Mouse (Mus musculus) midbrain, postnatal 0 days (tissue): Measurements from ENCODE around the gene Vti1a. TPM values are rescaled to one million over a fixed set of nuclear protein-coding genes. Genes with fewer than 3 reads are reported as not detected.
A peak's percentile ranks its signal among the peaks of the same experiment; 100 is the strongest.

ENCODE experiments used
- ATAC-seq: fragments of 200-750 bp; cut with Nextera tagmentation; 2 replicates; pipeline ENCODE4 v1.8.0; 2017; ENCODE audit warnings: moderate number of reproducible peaks, mild to moderate bottlenecking, moderate TSS enrichment, moderate library complexity; ENCODE audit not compliant: low FRiP score
- DNase-seq: peaks from one replicate; pipeline ENCODE4 v3.0.0-alpha.2; 2015; ENCODE audit warnings: low spot score
- H3K27ac ChIP-seq: fragments of 300-500 bp; sonication (generic); 2 replicates; pipeline ENCODE4 v1.5.1; 2014; ENCODE audit warnings: low read depth, mild to moderate bottlenecking, low read length, mixed read lengths
- H3K27me3 ChIP-seq: fragments of 300-500 bp; sonication (generic); 2 replicates; pipeline ENCODE4 v1.6.1; 2014; ENCODE audit warnings: low read length, control low read depth, mixed read lengths; ENCODE audit not compliant: insufficient read depth
- H3K36me3 ChIP-seq: fragments of 300-500 bp; sonication (generic); 2 replicates; pipeline ENCODE4 v1.6.1; 2014; ENCODE audit warnings: low read length, control low read depth, mixed read lengths; ENCODE audit not compliant: insufficient read depth
- H3K4me1 ChIP-seq: fragments of 300-500 bp; sonication (generic); 2 replicates; pipeline ENCODE4 v1.6.1; 2014; ENCODE audit warnings: mild to moderate bottlenecking, control low read depth, antibody characterized with exemption, low read length, mixed read lengths; ENCODE audit not compliant: insufficient read depth
- H3K4me2 ChIP-seq: fragments of 300-500 bp; sonication (generic); 2 replicates; pipeline ENCODE4 v1.6.1; 2014; ENCODE audit warnings: low read depth, mild to moderate bottlenecking, low read length, mixed read lengths; ENCODE audit not compliant: poor library complexity, severe bottlenecking
- H3K4me3 ChIP-seq: fragments of 300-500 bp; sonication (generic); 2 replicates; pipeline ENCODE4 v1.5.1; 2014; ENCODE audit warnings: low read depth, mild to moderate bottlenecking, low read length, moderate library complexity
- H3K9ac ChIP-seq: fragments of 300-500 bp; sonication (generic); replicated peaks from 2 replicates; pipeline ENCODE4 v1.6.1; 2014; ENCODE audit warnings: mild to moderate bottlenecking, low read length, moderate library complexity, mixed read lengths; ENCODE audit not compliant: poor library complexity, severe bottlenecking
- H3K9me3 ChIP-seq: fragments of 300-500 bp; sonication (generic); 2 replicates; pipeline ENCODE4 v1.6.1; 2016; ENCODE audit warnings: low read length, control low read depth
- CTCF ChIP-seq: IDR thresholded peaks from 2 replicates; pipeline ENCODE4 v1.5.1; 2016; ENCODE audit warnings: antibody characterized with exemption, mild to moderate bottlenecking
- WGBS: fragments of 180-500 bp; shearing (Covaris S2); extraction: QIAGEN DNeasy Blood & Tissue Kit; methylation state at CpG from one replicate; pipeline ENCODE4 v1.1.7; 2014; 5-methylcytosine and 5-hydroxymethylcytosine counted together
- polyA plus RNA-seq: library from polyadenylated mRNA; unstranded; fragments of >200 nt; fragmentation: Nextera tagmentation; extraction: Ambion mirVana; gene quantifications from 2 replicates; pipeline ENCODE4 v1.2.1, GENCODE M21; 2015
- total RNA-seq: library from RNA; depleted of rRNA; stranded (reverse); fragments of >200 nt; gene quantifications from 2 replicates; pipeline ENCODE4 v1.2.3, GENCODE M21; 2014

Vti1a gene
- total and polyA plus RNA-seq, 2 experiments from 2014 or later = 34.2 to 43.2 TPM

DNA sequence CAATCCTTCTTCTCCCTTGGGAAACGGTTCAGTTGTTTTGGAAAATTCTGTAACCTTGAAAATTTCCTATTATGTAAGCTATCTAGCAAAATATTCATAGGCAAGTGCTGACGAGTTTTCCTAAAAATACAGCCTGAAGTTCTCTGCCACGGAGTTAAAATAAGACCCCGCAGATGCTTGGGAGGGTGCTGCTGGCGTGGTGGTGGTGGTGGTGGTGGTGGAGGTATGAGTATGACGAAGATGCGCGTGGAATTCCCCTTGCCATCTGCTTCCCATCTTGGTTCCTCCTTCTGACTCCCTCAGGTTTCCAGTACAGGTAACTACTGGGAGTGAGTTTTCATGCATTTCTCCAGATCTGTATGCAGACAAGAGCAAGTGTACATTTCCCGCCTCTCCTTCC is 46.5 kb downstream of the Vti1a start:
- no peak for ATAC-seq
- no peaks in the 10 kb centered on the region for H3K27me3 ChIP-seq
- H3K27ac ChIP-seq = no peak overlapping the region
- no peak overlapping the region for H3K4me2 ChIP-seq
- TF ChIP-seq CTCF = no peak
- 93% methylated on average over 9 of the region's 9 CpGs for WGBS
- H3K4me1 ChIP-seq = no peaks in the 10 kb centered on the region
- no peak overlapping the region for H3K9ac ChIP-seq
- no peaks in the 10 kb centered on the region for H3K9me3 ChIP-seq
- no peaks in the 10 kb centered on the region for H3K36me3 ChIP-seq
- no peak overlapping the region for H3K4me3 ChIP-seq
- no peak for DNase-seq

DNA sequence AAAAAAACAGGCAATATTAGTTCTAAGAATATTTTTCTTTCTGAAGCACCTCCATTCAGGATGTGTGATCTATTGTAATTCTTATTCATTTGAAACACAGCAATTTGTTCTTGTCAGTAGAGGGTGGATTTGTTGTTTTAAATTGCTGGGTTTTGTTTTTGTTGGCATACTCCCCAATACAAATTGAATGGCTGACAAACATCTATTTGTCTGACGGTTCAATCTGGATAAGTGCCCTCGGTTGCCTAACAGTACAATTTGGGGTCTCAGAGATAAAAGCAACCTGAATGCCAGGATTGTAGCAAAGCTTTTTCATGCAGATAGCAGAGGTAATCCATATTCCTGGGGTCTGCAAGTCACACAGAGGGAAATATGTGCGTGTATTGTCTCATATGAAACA is 53.6 kb downstream of the Vti1a start:
- ATAC-seq = no peak
- no peaks in the 10 kb centered on the region for H3K27me3 ChIP-seq
- no peak for DNase-seq
- no peak overlapping the region for H3K4me3 ChIP-seq
- H3K4me1 ChIP-seq = peaks cover 4% of the 10 kb centered on the region; the same call in 1 of the 2 replicates
- H3K4me2 ChIP-seq = no peak overlapping the region
- H3K36me3 ChIP-seq = no peaks in the 10 kb centered on the region
- TF ChIP-seq CTCF = no peak
- H3K9me3 ChIP-seq = no peaks in the 10 kb centered on the region
- no peak overlapping the region for H3K27ac ChIP-seq
- WGBS = 34% methylated on average over 3 of the region's 3 CpGs
- H3K9ac ChIP-seq = 0 out of 2 replicates have a peak overlapping the region, but pooled peaks have one; percentile 0

DNA sequence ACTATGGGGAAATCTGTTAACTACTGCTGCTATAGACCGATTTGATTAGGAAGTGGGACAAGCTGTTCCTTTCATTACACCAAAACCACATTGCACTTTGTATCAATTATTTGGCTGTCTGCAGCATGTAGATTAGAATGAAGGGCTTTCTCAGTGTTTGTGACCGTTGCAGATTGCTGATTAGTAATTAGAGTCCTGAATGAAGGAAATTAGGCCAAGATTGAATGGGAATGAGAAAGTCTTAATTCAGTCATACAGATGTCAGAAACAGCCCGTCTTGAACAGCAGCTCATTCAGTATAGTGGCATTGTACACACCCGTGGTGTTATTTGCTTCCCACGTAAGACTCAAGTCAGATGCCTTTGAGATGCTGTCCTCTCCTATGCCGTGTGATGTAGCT is 60.2 kb downstream of the Vti1a start:
- H3K4me1 ChIP-seq = peaks cover 6% of the 10 kb centered on the region

DNA sequence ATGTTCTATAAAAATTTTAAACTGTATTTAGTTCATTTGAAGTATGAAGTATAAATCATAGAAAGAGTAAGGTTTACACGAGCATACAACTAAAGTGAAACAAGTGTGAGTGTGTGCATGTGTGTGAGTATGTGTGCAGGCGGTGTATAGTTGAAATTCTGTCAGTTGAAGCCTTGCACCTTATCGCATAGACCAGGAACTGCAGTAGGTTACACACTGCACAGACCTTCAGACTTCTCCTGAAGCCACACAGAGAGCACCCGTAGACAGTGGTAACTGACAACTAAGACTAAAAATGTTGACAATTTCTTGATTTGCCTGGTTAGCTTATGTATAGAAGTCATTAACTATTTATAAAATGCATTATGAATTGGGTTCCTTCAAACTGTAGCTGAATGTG is 61.4 kb downstream of the Vti1a start:
- Histone ChIP-seq H3K27ac (no peak overlapping the region), H3K4me2 (no peak overlapping the region), H3K27me3 (no peaks in the 10 kb centered on the region), H3K9ac (no peak overlapping the region), H3K4me1 (peaks cover 6% of the 10 kb centered on the region), H3K36me3 (no peaks in the 10 kb centered on the region), H3K9me3 (no peaks in the 10 kb centered on the region), H3K4me3 (no peak overlapping the region)
- 83% methylated on average over 4 of the region's 4 CpGs for WGBS
- DNase-seq (no peak), ATAC-seq (no peak)
- TF ChIP-seq CTCF = no peak

More for the DNA sequence above, 60.2 kb downstream of the Vti1a start:
- ATAC-seq (no peak), DNase-seq (no peak)
- H3K4me2 ChIP-seq = no peak overlapping the region
- no peak overlapping the region for H3K4me3 ChIP-seq
- no peak overlapping the region for H3K9ac ChIP-seq
- TF ChIP-seq CTCF = no peak
- H3K27me3 ChIP-seq = no peaks in the 10 kb centered on the region
- no peaks in the 10 kb centered on the region for H3K9me3 ChIP-seq
- WGBS = 46% methylated on average over 6 of the region's 6 CpGs
- no peaks in the 10 kb centered on the region for H3K36me3 ChIP-seq
- H3K27ac ChIP-seq = peak overlapping the region; percentile 62

DNA sequence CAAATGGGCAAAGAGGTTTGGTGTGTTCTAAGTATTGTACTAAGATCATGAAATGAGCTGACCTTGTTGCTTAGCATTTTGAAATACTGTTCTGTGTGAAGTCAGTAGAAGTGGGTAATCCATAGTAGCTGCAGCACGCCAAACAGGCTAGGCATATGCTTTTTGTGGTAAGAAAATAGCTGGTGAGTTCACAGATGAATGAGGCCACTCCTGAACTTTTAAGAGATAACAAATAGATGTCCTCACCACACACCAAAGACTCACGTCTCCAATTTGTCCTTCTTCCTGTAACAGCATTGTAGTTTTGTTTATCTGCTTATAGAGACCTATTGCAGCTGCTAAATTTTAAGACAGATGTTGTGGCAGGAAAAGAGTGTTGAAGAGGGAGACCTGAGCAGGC is 62.8 kb downstream of the Vti1a start:
- Histone ChIP-seq H3K4me2 (no peak overlapping the region), H3K9me3 (no peaks in the 10 kb centered on the region), H3K27me3 (no peaks in the 10 kb centered on the region), H3K4me1 (peaks cover 6% of the 10 kb centered on the region), H3K27ac (peak overlapping the region; percentile 51; the same call in 1 of the 2 replicates), H3K4me3 (no peak overlapping the region), H3K9ac (no peak overlapping the region), H3K36me3 (no peaks in the 10 kb centered on the region)
- WGBS = 63% methylated on average over 2 of the region's 2 CpGs
- no peak for DNase-seq
- no peak for TF ChIP-seq CTCF
- ATAC-seq = no peak

DNA sequence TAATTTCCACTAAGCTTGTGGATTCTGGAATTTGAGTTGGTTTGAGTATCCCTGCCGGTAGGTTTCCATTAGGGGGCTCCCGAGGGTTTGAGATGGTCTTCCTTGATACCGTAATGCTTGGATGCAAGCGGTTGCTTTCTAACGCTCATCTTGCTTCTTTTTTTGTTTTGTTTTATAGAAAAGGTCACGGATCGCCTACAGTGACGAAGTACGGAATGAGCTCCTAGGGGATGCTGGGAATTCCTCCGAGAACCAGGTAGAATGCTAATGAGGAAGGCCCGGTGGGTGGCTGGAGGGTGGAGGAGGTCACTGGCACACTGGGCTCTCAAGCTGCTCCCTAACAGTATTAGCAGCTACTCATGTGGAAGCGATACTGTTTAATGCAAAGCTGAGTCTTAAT is 64.7 kb downstream of the Vti1a start:
- DNase-seq = peak; percentile 36
- H3K36me3 ChIP-seq = no peaks in the 10 kb centered on the region
- H3K4me1 ChIP-seq = peaks cover 6% of the 10 kb centered on the region
- 15% methylated on average over 12 of the region's 12 CpGs for WGBS
- peak overlapping the region; percentile 28; the same call in 1 of the 2 replicates for H3K4me2 ChIP-seq
- no peak overlapping the region for H3K27ac ChIP-seq
- H3K4me3 ChIP-seq = peak overlapping the region; percentile 4; the same call in 1 of the 2 replicates
- no peaks in the 10 kb centered on the region for H3K9me3 ChIP-seq
- H3K27me3 ChIP-seq = no peaks in the 10 kb centered on the region
- no peak overlapping the region for H3K9ac ChIP-seq
- ATAC-seq = no peak
- peak; percentile 44 for TF ChIP-seq CTCF
